Mouse (Mus musculus): ENCODE data around the gene Top2a. TPM values are rescaled to one million over a fixed set of nuclear protein-coding genes. Genes with fewer than 3 reads are reported as not detected.

Top2a gene
- polyA plus RNA-seq, 1 experiment: 674 TPM

- Histone ChIP-seq H3K4me1 (ENCODE audit: control insufficient read depth, insufficient read depth, low read length) (no peaks in the 10 kb centered on the region), H3K9ac (ENCODE audit: low read depth, poor library complexity, severe bottlenecking) (no peak overlapping the region), H3K27me3 (ENCODE audit: control insufficient read depth, insufficient read depth, low read length, poor library complexity, severe bottlenecking) (no peaks in the 10 kb centered on the region), H3K36me3 (ENCODE audit: control insufficient read depth, insufficient read depth, low read length, poor library complexity, severe bottlenecking) (0 out of 2 replicates have a peak, but pooled peaks cover 3% of the 10 kb centered on the region), H3K4me3 (ENCODE audit: low read depth, low read length) (no peak overlapping the region), H3K9me3 (replicated peaks; ENCODE audit: control insufficient read depth, insufficient read depth, low read length, poor library complexity, severe bottlenecking) (no peaks in the 10 kb centered on the region), H3K27ac (ENCODE audit: insufficient read depth, low read length) (no peak overlapping the region)
- no peak for TF ChIP-seq EP300 (IDR thresholded peaks at IDR 0.05; ENCODE audit: insufficient read depth, low read depth, low read length)
- TF ChIP-seq POLR2A (IDR thresholded peaks at IDR 0.05; ENCODE audit: insufficient read depth, low read length): no peak
- TF ChIP-seq CTCF (IDR thresholded peaks at IDR 0.05; ENCODE audit: low read depth, low read length): no peak
Observed at GRCm38 (mm10) chr11:98949242-98949957, 74.6 kb downstream of the Top2a start.

- Histone ChIP-seq H3K4me1 (ENCODE audit: control insufficient read depth, insufficient read depth, low read length) (peaks cover 5% of the 10 kb centered on the region), H3K27me3 (ENCODE audit: control insufficient read depth, insufficient read depth, low read length, poor library complexity, severe bottlenecking) (no peaks in the 10 kb centered on the region), H3K36me3 (ENCODE audit: control insufficient read depth, insufficient read depth, low read length, poor library complexity, severe bottlenecking) (0 out of 2 replicates have a peak, but pooled peaks cover 3% of the 10 kb centered on the region), H3K27ac (ENCODE audit: insufficient read depth, low read length) (no peak overlapping the region), H3K9ac (ENCODE audit: low read depth, poor library complexity, severe bottlenecking) (no peak overlapping the region), H3K9me3 (replicated peaks; ENCODE audit: control insufficient read depth, insufficient read depth, low read length, poor library complexity, severe bottlenecking) (no peaks in the 10 kb centered on the region), H3K4me3 (ENCODE audit: low read depth, low read length) (no peak overlapping the region)
- TF ChIP-seq POLR2A (IDR thresholded peaks at IDR 0.05; ENCODE audit: insufficient read depth, low read length) (no peak), CTCF (IDR thresholded peaks at IDR 0.05; ENCODE audit: low read depth, low read length) (no peak), EP300 (IDR thresholded peaks at IDR 0.05; ENCODE audit: insufficient read depth, low read depth, low read length) (no peak)
Observed at GRCm38 (mm10) chr11:98947969-98948569, 75.9 kb downstream of the Top2a start.

- Histone ChIP-seq H3K9ac (ENCODE audit: low read depth, poor library complexity, severe bottlenecking) (no peak overlapping the region), H3K36me3 (ENCODE audit: control insufficient read depth, insufficient read depth, low read length, poor library complexity, severe bottlenecking) (0 out of 2 replicates have a peak, but pooled peaks cover 3% of the 10 kb centered on the region), H3K27me3 (ENCODE audit: control insufficient read depth, insufficient read depth, low read length, poor library complexity, severe bottlenecking) (no peaks in the 10 kb centered on the region), H3K4me1 (ENCODE audit: control insufficient read depth, insufficient read depth, low read length) (peaks cover 5% of the 10 kb centered on the region), H3K4me3 (ENCODE audit: low read depth, low read length) (no peak overlapping the region), H3K9me3 (replicated peaks; ENCODE audit: control insufficient read depth, insufficient read depth, low read length, poor library complexity, severe bottlenecking) (no peaks in the 10 kb centered on the region), H3K27ac (ENCODE audit: insufficient read depth, low read length) (no peak overlapping the region)
- no peak for TF ChIP-seq EP300 (IDR thresholded peaks at IDR 0.05; ENCODE audit: insufficient read depth, low read depth, low read length)
- TF ChIP-seq POLR2A (IDR thresholded peaks at IDR 0.05; ENCODE audit: insufficient read depth, low read length): no peak
- TF ChIP-seq CTCF (IDR thresholded peaks at IDR 0.05; ENCODE audit: low read depth, low read length): no peak
Observed at GRCm38 (mm10) chr11:98945605-98945977, 78.4 kb downstream of the Top2a start.

- Histone ChIP-seq H3K27ac (ENCODE audit: insufficient read depth, low read length) (0 out of 2 replicates have a peak overlapping the region, but pooled peaks have one; percentile 48), H3K9me3 (replicated peaks; ENCODE audit: control insufficient read depth, insufficient read depth, low read length, poor library complexity, severe bottlenecking) (no peaks in the 10 kb centered on the region), H3K9ac (ENCODE audit: low read depth, poor library complexity, severe bottlenecking) (peak overlapping the region; percentile 27), H3K27me3 (ENCODE audit: control insufficient read depth, insufficient read depth, low read length, poor library complexity, severe bottlenecking) (no peaks in the 10 kb centered on the region), H3K4me3 (ENCODE audit: low read depth, low read length) (no peak overlapping the region), H3K36me3 (ENCODE audit: control insufficient read depth, insufficient read depth, low read length, poor library complexity, severe bottlenecking) (no peaks in the 10 kb centered on the region), H3K4me1 (ENCODE audit: control insufficient read depth, insufficient read depth, low read length) (peaks cover 8% of the 10 kb centered on the region)
- TF ChIP-seq CTCF (IDR thresholded peaks at IDR 0.05; ENCODE audit: low read depth, low read length): no peak
- no peak for TF ChIP-seq EP300 (IDR thresholded peaks at IDR 0.05; ENCODE audit: insufficient read depth, low read depth, low read length)
- no peak for TF ChIP-seq POLR2A (IDR thresholded peaks at IDR 0.05; ENCODE audit: insufficient read depth, low read length)
Observed at GRCm38 (mm10) chr11:98944897-98945604, 78.9 kb downstream of the Top2a start.

- no peak for TF ChIP-seq CTCF (IDR thresholded peaks at IDR 0.05; ENCODE audit: low read depth, low read length)
- no peak overlapping the region for H3K4me3 ChIP-seq (ENCODE audit: low read depth, low read length)
- peak overlapping the region; percentile 48 for H3K27ac ChIP-seq (ENCODE audit: insufficient read depth, low read length)
- no peaks in the 10 kb centered on the region for H3K9me3 ChIP-seq (replicated peaks; ENCODE audit: control insufficient read depth, insufficient read depth, low read length, poor library complexity, severe bottlenecking)
- peak overlapping the region; percentile 27 for H3K9ac ChIP-seq (ENCODE audit: low read depth, poor library complexity, severe bottlenecking)
- no peaks in the 10 kb centered on the region for H3K27me3 ChIP-seq (ENCODE audit: control insufficient read depth, insufficient read depth, low read length, poor library complexity, severe bottlenecking)
- peaks cover 16% of the 10 kb centered on the region for H3K4me1 ChIP-seq (ENCODE audit: control insufficient read depth, insufficient read depth, low read length)
- no peaks in the 10 kb centered on the region for H3K36me3 ChIP-seq (ENCODE audit: control insufficient read depth, insufficient read depth, low read length, poor library complexity, severe bottlenecking)
Observed at GRCm38 (mm10) chr11:98943741-98944461, 80.1 kb downstream of the Top2a start.

Other genes with a start within 250 kb of the Top2a start
- gene Nr1d1, start 248.9 kb downstream of the Top2a start, polyA plus RNA-seq (2011; ENCODE audit: insufficient read depth, insufficient read length, low read depth, missing spikeins): 7.4 and 7.5 TPM in 2 replicates
- 68.7 and 69.1 TPM in 2 replicates for gene Msl1, start 228.7 kb downstream of the Top2a start, polyA plus RNA-seq (2011; ENCODE audit: insufficient read depth, insufficient read length, low read depth, missing spikeins)
- 55.0 and 57.7 TPM in 2 replicates for gene Casc3, start 219.3 kb downstream of the Top2a start, polyA plus RNA-seq (2011; ENCODE audit: insufficient read depth, insufficient read length, low read depth, missing spikeins)
- gene Rapgefl1, start 187.4 kb downstream of the Top2a start, polyA plus RNA-seq (2011; ENCODE audit: insufficient read depth, insufficient read length, low read depth, missing spikeins): 3.5 and 4.0 TPM in 2 replicates
- gene Wipf2, start 160.6 kb downstream of the Top2a start, polyA plus RNA-seq (2011; ENCODE audit: insufficient read depth, insufficient read length, low read depth, missing spikeins): 36.5 and 40.3 TPM in 2 replicates
- gene Cdc6, start 116.4 kb downstream of the Top2a start, polyA plus RNA-seq (2011; ENCODE audit: insufficient read depth, insufficient read length, low read depth, missing spikeins): 54.3 and 55.8 TPM in 2 replicates
- 23.7 and 26.3 TPM in 2 replicates for gene Rara, start 96.4 kb downstream of the Top2a start, polyA plus RNA-seq (2011; ENCODE audit: insufficient read depth, insufficient read length, low read depth, missing spikeins)
- gene Gjd3, start 41.2 kb downstream of the Top2a start, polyA plus RNA-seq (2011; ENCODE audit: insufficient read depth, insufficient read length, low read depth, missing spikeins): not detected in 2 replicates
- 47.6 and 51.4 TPM in 2 replicates for gene Igfbp4, start 17.1 kb upstream of the Top2a start, polyA plus RNA-seq (2011; ENCODE audit: insufficient read depth, insufficient read length, low read depth, missing spikeins)
- 12.8 and 13.9 TPM in 2 replicates for gene Tns4, start 65.1 kb upstream of the Top2a start, polyA plus RNA-seq (2011; ENCODE audit: insufficient read depth, insufficient read length, low read depth, missing spikeins)
- gene Ccr7, start 130.9 kb upstream of the Top2a start, polyA plus RNA-seq (2011; ENCODE audit: insufficient read depth, insufficient read length, low read depth, missing spikeins): not detected in 2 replicates
- 159 and 181 TPM in 2 replicates for gene Smarce1, start 206.8 kb upstream of the Top2a start, polyA plus RNA-seq (2011; ENCODE audit: insufficient read depth, insufficient read length, low read depth, missing spikeins)
- 0.19 TPM in 1 of 2 replicates, not detected in the other for gene Krt222, start 219.9 kb upstream of the Top2a start, polyA plus RNA-seq (2011; ENCODE audit: insufficient read depth, insufficient read length, low read depth, missing spikeins)

Data from ES-Bruce4 (cell line).